Mouse (Mus musculus) heart, postnatal 0 days (tissue): Measurements from ENCODE around the gene Zmat1. TPM values are rescaled to one million over a fixed set of nuclear protein-coding genes. Genes with fewer than 3 reads are reported as not detected.

Source experiments
- ATAC-seq: fragments of 200-750 bp; cut with Nextera tagmentation; 2 replicates; pipeline ENCODE4 v1.8.0; 2017; ENCODE audit warnings: low read depth, moderate number of reproducible peaks, moderate library complexity; ENCODE audit not compliant: insufficient read depth
- DNase-seq: peaks from one replicate; pipeline ENCODE4 v3.0.0-alpha.2; 2016; ENCODE audit warnings: low spot score
- H3K27ac ChIP-seq: fragments of 300-500 bp; sonication (generic); 2 replicates; pipeline ENCODE4 v1.5.1; 2014; ENCODE audit warnings: low read depth, mild to moderate bottlenecking
- H3K27me3 ChIP-seq: fragments of 300-500 bp; sonication (generic); 2 replicates; pipeline ENCODE4 v1.6.1; 2014; ENCODE audit warnings: low read length, mixed read lengths; ENCODE audit not compliant: control insufficient read depth, insufficient read depth
- H3K36me3 ChIP-seq: fragments of 300-500 bp; sonication (generic); replicated peaks from 2 replicates; pipeline ENCODE4 v1.6.1; 2014; ENCODE audit warnings: low read length, mixed read lengths; ENCODE audit not compliant: control insufficient read depth, insufficient read depth
- H3K4me1 ChIP-seq: fragments of 300-500 bp; sonication (generic); 2 replicates; pipeline ENCODE4 v1.6.1; 2014; ENCODE audit warnings: antibody characterized with exemption; ENCODE audit not compliant: control insufficient read depth, insufficient read depth
- H3K4me2 ChIP-seq: fragments of 300-500 bp; sonication (generic); 2 replicates; pipeline ENCODE4 v1.6.1; 2014; ENCODE audit warnings: low read depth, mild to moderate bottlenecking, low read length, moderate library complexity
- H3K4me3 ChIP-seq: fragments of 300-500 bp; sonication (generic); 2 replicates; pipeline ENCODE4 v1.5.1; 2014; ENCODE audit warnings: low read depth, low read length
- H3K9ac ChIP-seq: fragments of 300-500 bp; sonication (generic); replicated peaks from 2 replicates; pipeline ENCODE4 v1.6.1; 2014; ENCODE audit warnings: low read depth, low read length, mixed read lengths
- H3K9me3 ChIP-seq: fragments of 300-500 bp; sonication (generic); replicated peaks from 2 replicates; pipeline ENCODE4 v1.6.1; 2016; ENCODE audit warnings: low read length; ENCODE audit not compliant: control insufficient read depth
- CTCF ChIP-seq: IDR thresholded peaks from 2 replicates; pipeline ENCODE4 v1.5.1; 2016; ENCODE audit warnings: antibody characterized with exemption, control low read depth, low read depth
- EP300 ChIP-seq: IDR thresholded peaks from 2 replicates; pipeline ENCODE4 v1.6.1; 2016; ENCODE audit warnings: antibody characterized with exemption, low read depth
- WGBS: fragments of 180-500 bp; shearing (Covaris S2); extraction: QIAGEN DNeasy Blood & Tissue Kit; methylation state at CpG from one replicate; pipeline ENCODE4 v1.1.7; 2014; 5-methylcytosine and 5-hydroxymethylcytosine counted together
- polyA plus RNA-seq: library from polyadenylated mRNA; unstranded; fragments of >200 nt; fragmentation: Nextera tagmentation; extraction: Ambion mirVana; gene quantifications from 2 replicates; pipeline ENCODE4 v1.2.1, GENCODE M21; 2015
- total RNA-seq: library from RNA; depleted of rRNA; stranded (reverse); fragments of >200 nt; gene quantifications from 2 replicates; pipeline ENCODE4 v1.2.3, GENCODE M21; 2014; ENCODE audit warnings: low replicate concordance; rRNA removed

Gene Zmat1
- total and polyA plus RNA-seq, 2 experiments from 2014 or later: 2.0 to 5.6 TPM

DNA sequence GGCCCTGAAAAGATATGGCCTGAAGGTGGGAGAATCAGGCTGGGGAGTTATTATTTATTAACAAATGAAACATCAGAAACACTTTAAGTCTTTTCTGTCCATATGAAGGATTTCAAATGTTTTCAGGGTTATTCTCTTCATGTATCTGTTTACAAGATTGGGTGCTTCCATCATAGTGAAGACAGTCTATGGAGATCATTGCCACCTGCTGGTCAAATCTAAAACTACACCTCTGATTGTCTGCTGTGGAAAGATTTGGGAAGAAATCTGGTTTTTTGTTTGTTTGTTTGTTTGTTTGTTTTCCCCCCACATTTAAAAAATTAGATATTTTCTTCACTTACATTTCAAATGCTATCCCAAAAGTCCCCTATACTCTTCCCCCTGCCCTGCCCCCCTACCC is 84.0 kb downstream of the Zmat1 start:
- Histone ChIP-seq H3K9ac (no peak overlapping the region), H3K4me2 (no peak overlapping the region), H3K4me3 (no peak overlapping the region), H3K27ac (no peak overlapping the region), H3K4me1 (no peaks in the 10 kb centered on the region), H3K9me3 (no peaks in the 10 kb centered on the region), H3K36me3 (no peaks in the 10 kb centered on the region), H3K27me3 (no peaks in the 10 kb centered on the region)
- TF ChIP-seq EP300: no peak
- peak; percentile 46 for TF ChIP-seq CTCF
- DNase-seq (peak; percentile 23), ATAC-seq (no peak)

DNA sequence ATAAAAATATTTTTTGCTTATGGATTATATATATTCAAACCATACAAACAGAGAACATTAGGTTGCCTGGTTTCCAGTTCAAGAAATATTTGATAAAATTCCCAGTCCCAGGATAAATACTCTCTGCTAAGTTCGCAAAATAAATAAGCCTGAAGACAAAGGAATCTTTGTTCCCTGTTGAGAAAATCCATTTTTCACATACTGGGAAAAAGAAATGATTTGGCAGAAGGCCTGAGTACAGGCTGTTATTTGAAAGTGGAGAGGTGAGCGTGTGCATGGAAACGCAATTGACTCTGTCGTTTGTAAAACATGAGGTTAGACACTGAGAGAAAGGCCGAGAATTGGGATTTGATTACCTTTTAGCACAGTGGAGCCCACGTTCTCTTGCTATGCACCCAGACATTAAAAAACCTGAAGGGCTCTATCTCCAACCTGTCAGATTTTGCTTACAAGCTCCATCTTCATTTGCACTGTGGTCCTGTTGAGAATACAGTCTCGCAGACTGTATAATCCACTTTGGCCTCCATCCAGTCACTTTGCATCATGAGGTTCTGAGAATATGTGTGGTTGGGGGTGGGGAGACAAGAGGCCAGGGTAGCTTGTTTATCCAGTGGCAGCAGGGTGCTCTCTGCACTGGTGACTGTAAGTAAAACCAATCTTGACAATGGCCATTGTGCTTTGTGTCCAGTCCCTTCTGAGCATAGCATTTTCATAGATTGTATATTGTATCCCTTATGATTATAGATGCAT is 85.2 kb downstream of the Zmat1 start:
- H3K4me1 ChIP-seq: no peaks in the 10 kb centered on the region
- no peaks in the 10 kb centered on the region for H3K27me3 ChIP-seq
- H3K4me3 ChIP-seq: no peak overlapping the region
- no peaks in the 10 kb centered on the region for H3K9me3 ChIP-seq
- WGBS: 62% methylated on average over 7 of the region's 7 CpGs
- DNase-seq: no peak
- H3K27ac ChIP-seq: no peak overlapping the region
- H3K9ac ChIP-seq: no peak overlapping the region
- no peak for TF ChIP-seq CTCF
- no peak for TF ChIP-seq EP300
- no peak overlapping the region for H3K4me2 ChIP-seq
- no peak for ATAC-seq
- no peaks in the 10 kb centered on the region for H3K36me3 ChIP-seq

Other genes starting within 250 kb of the Zmat1 start
- gene Armcx2, start 200.0 kb downstream of the Zmat1 start, total RNA-seq: 46.2 and 47.9 TPM in 2 replicates
- 23.6 and 24.3 TPM in 2 replicates for gene Armcx2, start 200.0 kb downstream of the Zmat1 start, polyA plus RNA-seq
- gene Nxf2, start 44.5 kb downstream of the Zmat1 start, total RNA-seq: not detected in 2 replicates
- 0.10 and 0.16 TPM in 2 replicates for gene Nxf2, start 44.5 kb downstream of the Zmat1 start, polyA plus RNA-seq
- gene Gm15023, start 168.4 kb upstream of the Zmat1 start, total RNA-seq: not detected in 2 replicates
- not detected in 2 replicates for gene Gm15023, start 168.4 kb upstream of the Zmat1 start, polyA plus RNA-seq
- gene Tceal6, start 201.5 kb upstream of the Zmat1 start, total RNA-seq: not detected in 2 replicates
- 0.25 and 0.33 TPM in 2 replicates for gene Tceal6, start 201.5 kb upstream of the Zmat1 start, polyA plus RNA-seq